Mouse (Mus musculus) bone marrow macrophage, adult 2 months (primary cell): ENCODE data around the gene Palmd. TPM values are rescaled to one million over a fixed set of nuclear protein-coding genes. Genes with fewer than 3 reads are reported as not detected.

Experiments used
- H3K27ac ChIP-seq: 2 replicates; pipeline ENCODE4 v1.5.1; 2012; ENCODE audit warnings: low read depth, low read length; ENCODE audit not compliant: insufficient read depth
- H3K4me1 ChIP-seq: 2 replicates; pipeline ENCODE4 v1.6.1; 2012; ENCODE audit warnings: low read length; ENCODE audit not compliant: control insufficient read depth, insufficient read depth
- H3K4me3 ChIP-seq: 2 replicates; pipeline ENCODE4 v1.5.1; 2012; ENCODE audit warnings: mild to moderate bottlenecking, low read length, moderate library complexity; ENCODE audit not compliant: insufficient read depth
- CTCF ChIP-seq: IDR thresholded peaks from 2 replicates; pipeline ENCODE4 v1.5.1; 2012; ENCODE audit warnings: low read depth, mild to moderate bottlenecking, low read length, moderate library complexity
- POLR2A ChIP-seq: IDR thresholded peaks from 2 replicates; pipeline ENCODE4 v1.6.1; 2012; ENCODE audit warnings: mild to moderate bottlenecking, low read depth, low read length, borderline replicate concordance
- polyA plus RNA-seq: library from polyadenylated mRNA; stranded (reverse); fragments of >200 nt; gene quantifications from 2 replicates; pipeline ENCODE4 v1.2.4, GENCODE M21; 2012; ENCODE audit not compliant: missing spikeins, insufficient read depth, insufficient read length

Palmd gene
- polyA plus RNA-seq, 1 experiment = not detected

DNA sequence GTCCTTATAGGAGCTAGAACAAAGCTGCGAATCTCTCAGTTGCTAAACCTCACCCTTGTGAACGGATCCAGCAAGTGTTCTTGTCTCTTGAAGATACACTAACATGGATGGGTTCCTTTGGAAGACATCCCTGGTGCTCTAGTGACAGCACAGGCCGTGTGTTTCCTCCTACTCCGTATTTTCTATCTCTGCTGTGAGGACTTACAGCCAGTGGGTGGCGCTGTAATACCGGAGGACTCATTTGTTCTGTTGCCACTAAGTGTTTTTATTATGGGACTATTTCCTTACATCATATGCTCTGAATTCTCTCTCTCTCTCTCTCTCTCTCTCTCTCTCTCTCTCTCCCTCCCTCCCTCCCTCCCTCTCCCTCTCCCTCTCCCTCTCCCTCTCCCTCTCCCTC, 64.6 kb downstream of the Palmd start:
- Histone ChIP-seq H3K27ac (no peak overlapping the region), H3K4me3 (no peak overlapping the region), H3K4me1 (no peaks in the 10 kb centered on the region)
- no peak for TF ChIP-seq CTCF
- no peak for TF ChIP-seq POLR2A

- no peak overlapping the region for H3K27ac ChIP-seq
- TF ChIP-seq POLR2A (no peak), CTCF (no peak)
- no peak overlapping the region for H3K4me3 ChIP-seq
- peaks cover 12% of the 10 kb centered on the region for H3K4me1 ChIP-seq
These were observed 75.9 kb downstream of the Palmd start for GRCm38 (mm10) chr3:116892872-116893271.

- TF ChIP-seq CTCF (no peak), POLR2A (no peak)
- H3K4me1 ChIP-seq = peaks cover 12% of the 10 kb centered on the region
- H3K27ac ChIP-seq = no peak overlapping the region
- H3K4me3 ChIP-seq = no peak overlapping the region
These were observed 76.6 kb downstream of the Palmd start for GRCm38 (mm10) chr3:116892206-116892563.

- TF ChIP-seq POLR2A (no peak), CTCF (no peak)
- no peak overlapping the region for H3K27ac ChIP-seq
These were observed 77.2 kb downstream of the Palmd start for GRCm38 (mm10) chr3:116891436-116892205.

DNA sequence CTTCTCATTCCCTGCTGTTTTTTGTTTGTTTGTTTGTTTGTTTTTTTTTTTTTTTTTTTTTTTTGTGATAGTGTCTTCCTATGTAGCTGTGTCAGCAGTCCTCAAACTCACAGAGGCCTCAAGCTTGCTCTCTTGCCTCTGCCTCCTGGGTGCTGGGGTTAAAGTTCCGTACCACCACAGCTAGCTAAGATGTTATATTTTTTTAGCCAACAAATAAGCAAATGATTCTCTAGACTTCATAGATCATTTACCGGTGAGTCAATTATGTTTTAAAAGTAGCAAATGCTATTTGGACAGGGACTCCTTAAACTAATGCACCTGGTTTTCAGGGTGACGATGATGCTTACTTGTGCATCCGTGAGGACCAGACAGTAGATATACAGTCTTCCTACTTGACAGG, 78.2 kb downstream of the Palmd start:
- TF ChIP-seq POLR2A (no peak), CTCF (no peak)
- no peak overlapping the region for H3K27ac ChIP-seq
- no peak overlapping the region for H3K4me3 ChIP-seq
- H3K4me1 ChIP-seq = peaks cover 12% of the 10 kb centered on the region

More at GRCm38 (mm10) chr3:116891436-116892205, 77.2 kb downstream of the Palmd start:
- Histone ChIP-seq H3K4me3 (no peak overlapping the region), H3K4me1 (peaks cover 12% of the 10 kb centered on the region)

GRCm38 (mm10) chr3:116889358-116889757, 79.4 kb downstream of the Palmd start:
- H3K4me1 ChIP-seq = peaks cover 12% of the 10 kb centered on the region

GRCm38 (mm10) chr3:116884941-116885340, 83.8 kb downstream of the Palmd start:
- H3K27ac ChIP-seq = no peak overlapping the region
- H3K4me3 ChIP-seq = no peak overlapping the region
- no peak for TF ChIP-seq POLR2A
- no peak for TF ChIP-seq CTCF
- no peaks in the 10 kb centered on the region for H3K4me1 ChIP-seq

More at GRCm38 (mm10) chr3:116889358-116889757, 79.4 kb downstream of the Palmd start:
- Histone ChIP-seq H3K4me3 (no peak overlapping the region), H3K27ac (no peak overlapping the region)
- TF ChIP-seq POLR2A = no peak
- TF ChIP-seq CTCF = no peak

- Histone ChIP-seq H3K4me3 (no peak overlapping the region), H3K4me1 (no peaks in the 10 kb centered on the region), H3K27ac (no peak overlapping the region)
- TF ChIP-seq POLR2A (no peak), CTCF (no peak)
These were observed 86.4 kb downstream of the Palmd start for GRCm38 (mm10) chr3:116882221-116882960.

DNA sequence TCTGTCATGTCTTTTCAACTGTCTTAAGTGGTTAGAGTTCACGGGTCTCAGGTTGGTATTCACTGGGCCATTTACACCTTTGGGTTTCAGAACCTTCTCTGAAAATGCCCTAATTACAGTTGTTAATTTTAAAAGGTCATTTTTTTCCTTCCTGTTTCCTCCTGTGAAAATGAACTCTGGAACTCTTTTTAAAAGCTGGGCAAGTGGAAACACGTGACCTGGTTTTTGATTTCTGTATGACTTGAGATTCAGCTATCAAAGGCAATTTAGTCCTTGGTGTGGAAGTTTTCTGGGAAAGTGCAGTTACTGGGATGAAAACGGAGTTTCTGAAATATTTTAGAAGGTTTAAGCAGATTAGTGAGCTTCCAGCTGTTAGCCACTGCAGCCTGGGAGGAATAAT, 98.4 kb downstream of the Palmd start:
- Histone ChIP-seq H3K27ac (no peak overlapping the region), H3K4me3 (no peak overlapping the region), H3K4me1 (peaks cover 33% of the 10 kb centered on the region)
- no peak for TF ChIP-seq POLR2A
- TF ChIP-seq CTCF = no peak

Other genes starting within 250 kb of the Palmd start
- 21.4 and 23.0 TPM in 2 replicates for gene Agl, start 160.8 kb downstream of the Palmd start, polyA plus RNA-seq
- gene Frrs1, start 109.5 kb downstream of the Palmd start, polyA plus RNA-seq = 74.9 and 77.9 TPM in 2 replicates
- not detected in 2 replicates for gene 4930455H04Rik, start 720 bp downstream of the Palmd start, polyA plus RNA-seq